Comparison of ENCODE assay signal across 1 mouse cellular context in genomic region chr11:116219885-116220284, GRCm38 (mm10).
TF ChIP-seq lines count a peak whose summit lies in the region.

No protein-coding gene starts in this region.

TF ChIP-seq in MEL, 35 proteins besides CTCF, POLR2A, EP300 and RAD21:
- TF ChIP-seq ZC3H11A (IDR thresholded peaks at IDR 0.05; ENCODE audit: low read depth, low read length) (peak; percentile 81), MXI1 (IDR thresholded peaks at IDR 0.05; ENCODE audit: low read depth, low read length) (no peak), POLR2AphosphoS5 (IDR thresholded peaks at IDR 0.05; ENCODE audit: borderline replicate concordance, low read depth, low read length) (no peak), USF1 (IDR thresholded peaks at IDR 0.05; ENCODE audit: low read depth, low read length) (no peak), CHD2 (IDR thresholded peaks at IDR 0.05; ENCODE audit: low read length) (no peak), TAL1 (IDR thresholded peaks at IDR 0.05; ENCODE audit: low read length) (no peak), CHD1 (IDR thresholded peaks at IDR 0.05; ENCODE audit: low read depth, low read length) (no peak), E2F4 (IDR thresholded peaks at IDR 0.05; ENCODE audit: borderline replicate concordance, low read depth, low read length) (no peak), USF2 (IDR thresholded peaks at IDR 0.05; ENCODE audit: borderline replicate concordance in 1 of 2, insufficient read depth in 1 of 2, low read depth in 1 of 2, low read length in 2 of 2) (no peak), MAFK (IDR thresholded peaks at IDR 0.05; ENCODE audit: borderline replicate concordance, low read depth, low read length) (no peak), NRF1 (IDR thresholded peaks at IDR 0.05; ENCODE audit: insufficient read depth, low read depth, low read length, poor library complexity, severe bottlenecking) (peak; percentile 78), TCF12 (IDR thresholded peaks at IDR 0.05; ENCODE audit: low read depth, low read length) (0 out of 2 replicates have a peak, but pooled peaks have one; percentile 20), MEF2A (IDR thresholded peaks at IDR 0.05; ENCODE audit: extremely low read depth, insufficient replicate concordance, low read depth, low read length, poor library complexity, severe bottlenecking) (no peak), ZMIZ1 (IDR thresholded peaks at IDR 0.05; ENCODE audit: low read depth, low read length) (no peak), ZNF384 (IDR thresholded peaks at IDR 0.05; ENCODE audit: low read depth, low read length) (no peak), MYB (IDR thresholded peaks at IDR 0.05; ENCODE audit: low read depth, low read length) (no peak), SIN3A (IDR thresholded peaks at IDR 0.05; ENCODE audit: low read length) (peak; percentile 24; the same call in 1 of the 2 replicates), UBTF (IDR thresholded peaks at IDR 0.05; ENCODE audit: borderline replicate concordance, insufficient read depth, low read depth, low read length) (no peak), ELF1 (IDR thresholded peaks at IDR 0.05; ENCODE audit: low read depth, low read length) (0 out of 2 replicates have a peak, but pooled peaks have one; percentile 37), MAX (IDR thresholded peaks at IDR 0.05; ENCODE audit: low read length) (no peak), HCFC1 (IDR thresholded peaks at IDR 0.05; ENCODE audit: low read depth, low read length) (peak; percentile 61), NELFE (IDR thresholded peaks at IDR 0.05; ENCODE audit: low read depth, low read length) (no peak), ZKSCAN1 (IDR thresholded peaks at IDR 0.05; ENCODE audit: low read depth, low read length) (no peak), MAZ (IDR thresholded peaks at IDR 0.05; ENCODE audit: low read depth, low read length) (no peak), MYC (IDR thresholded peaks at IDR 0.05; ENCODE audit: low read depth, low read length) (0 out of 2 replicates have a peak, but pooled peaks have one; percentile 52), SMC3 (IDR thresholded peaks at IDR 0.05; ENCODE audit: low read depth, low read length) (peak; percentile 94), POLR2AphosphoS2 (IDR thresholded peaks at IDR 0.05; ENCODE audit: low read length) (no peak), BHLHE40 (IDR thresholded peaks at IDR 0.05; ENCODE audit: borderline replicate concordance, low read depth, low read length) (no peak), ETS1 (IDR thresholded peaks at IDR 0.05; ENCODE audit: low read depth, low read length) (no peak), TBP (IDR thresholded peaks at IDR 0.05; ENCODE audit: low read depth, low read length) (no peak), GATA1 (IDR thresholded peaks at IDR 0.05; ENCODE audit: low read depth, low read length) (0 out of 2 replicates have a peak, but pooled peaks have one; percentile 23), RCOR1 (IDR thresholded peaks at IDR 0.05; ENCODE audit: low read depth, low read length) (no peak), JUND (IDR thresholded peaks at IDR 0.05; ENCODE audit: low read depth, low read length) (no peak), GABPA (IDR thresholded peaks at IDR 0.05; ENCODE audit: low read depth, low read length) (no peak), KAT2A (conservative IDR thresholded peaks at IDR 0.05; ENCODE audit: low read depth, low read length) (no peak)
